Mouse (Mus musculus) MEL (cell line): ENCODE results near the gene Slc26a9.
A peak's percentile ranks its signal among the peaks of the same experiment; 100 is the strongest.

ENCODE experiments used
- EP300 ChIP-seq, 2 experiments: IDR thresholded peaks; 2 replicates each; pipeline ENCODE4 v1.6.1; 2011; ENCODE audit warnings: improper control_type of control experiment in 2 of 2, low read length in 2 of 2, low read depth in 1 of 2, mild to moderate bottlenecking in 1 of 2
- ZC3H11A ChIP-seq: IDR thresholded peaks from 2 replicates; pipeline ENCODE4 v1.6.1; 2012; ENCODE audit warnings: low read depth, mild to moderate bottlenecking, inconsistent platforms, low read length, improper control_type of control experiment

DNA sequence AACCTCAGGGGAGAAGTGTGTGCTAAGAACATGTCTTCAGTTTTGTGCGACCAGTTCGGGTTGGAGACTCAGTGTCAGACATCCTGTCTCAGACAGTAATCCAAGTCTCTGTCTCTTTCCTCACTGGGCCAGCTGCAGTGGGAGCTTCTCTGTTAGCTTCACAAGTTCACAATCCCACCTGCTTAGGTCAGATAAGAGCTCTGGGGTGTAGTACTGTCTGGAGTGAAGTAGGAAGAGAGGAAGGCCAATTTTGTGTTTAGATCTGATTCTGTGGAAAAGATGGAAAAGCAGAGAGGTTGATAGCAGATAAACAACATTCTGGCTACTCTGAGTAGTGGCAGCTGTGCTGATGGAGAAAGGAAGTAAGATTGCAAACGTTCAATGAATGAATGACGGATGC, 44.2 kb upstream of the Slc26a9 start:
- TF ChIP-seq EP300 (IDR thresholded peaks at IDR 0.05; ENCODE audit: low read depth in 1 of 2, low read length in 2 of 2), result peak; percentile 10 to 31; a peak in 3 of 4 replicates
- TF ChIP-seq ZC3H11A, result no peak
